Mouse (Mus musculus) G1E (cell line): ENCODE data around the gene Dusp6. TPM values are rescaled to one million over a fixed set of nuclear protein-coding genes. Genes with fewer than 3 reads are reported as not detected.

Source experiments
- ATAC-seq: 2 replicates; pipeline ENCODE4 v1.8.0; 2016; ENCODE audit warnings: mild to moderate bottlenecking; ENCODE audit not compliant: insufficient number of reproducible peaks, poor library complexity, low FRiP score, severe bottlenecking; ENCODE audit errors: extremely low read depth
- DNase-seq: peaks from one replicate; pipeline ENCODE4 v3.0.0; 2012; ENCODE audit warnings: low spot score
- H3K27me3 ChIP-seq: 2 replicates; pipeline ENCODE4 v1.6.1; 2012; ENCODE audit warnings: mild to moderate bottlenecking, low read length, inconsistent platforms; ENCODE audit not compliant: insufficient read depth
- H3K36me3 ChIP-seq: replicated peaks from 2 replicates; pipeline ENCODE3; 2012; ENCODE audit warnings: mild to moderate bottlenecking, inconsistent platforms
- H3K4me1 ChIP-seq: 2 replicates; pipeline ENCODE4 v1.6.1; 2012; ENCODE audit warnings: low read depth, low read length, inconsistent platforms, mixed read lengths; ENCODE audit not compliant: insufficient read depth
- H3K4me3 ChIP-seq: 2 replicates; pipeline ENCODE4 v1.5.1; 2012; ENCODE audit warnings: low read depth, mild to moderate bottlenecking, inconsistent platforms, low read length, moderate library complexity, mixed read lengths
- H3K9me3 ChIP-seq: replicated peaks from 2 replicates; pipeline ENCODE4 v1.6.1; 2012; ENCODE audit warnings: inconsistent platforms
- CTCF ChIP-seq: IDR thresholded peaks from 2 replicates; pipeline ENCODE4 v1.5.1; 2012; ENCODE audit warnings: low read depth, low read length, inconsistent platforms, mixed read lengths
- GATA1 ChIP-seq: IDR thresholded peaks from 2 replicates; pipeline ENCODE4 v1.6.1; 2012; ENCODE audit warnings: borderline replicate concordance, low read length, inconsistent platforms, mixed read lengths
- GATA2 ChIP-seq: IDR thresholded peaks from 2 replicates; pipeline ENCODE4 v1.6.1; 2012; ENCODE audit warnings: low read depth, low read length, inconsistent platforms, borderline replicate concordance
- POLR2AphosphoS5 ChIP-seq: IDR thresholded peaks from 2 replicates; pipeline ENCODE4 v1.6.1; 2012; ENCODE audit warnings: low read depth, low read length, inconsistent platforms; ENCODE audit not compliant: insufficient replicate concordance
- TAL1 ChIP-seq: conservative IDR thresholded peaks from 2 replicates; pipeline ENCODE4 v1.6.1; 2012; ENCODE audit warnings: low read depth, low read length, inconsistent platforms, mixed read lengths
- polyA plus RNA-seq: library from polyadenylated mRNA; stranded (reverse); fragments of >175 nt; gene quantifications from 2 replicates; pipeline ENCODE4 v1.2.3, GENCODE M21; 2012
- total RNA-seq, 2 experiments: library from RNA; stranded (forward) in 1 of 2; stranded (reverse) in 1 of 2; fragments of 200-1000 nt in 1 of 2; fragments of >200 nt in 1 of 2; fragmentation: Nextera tagmentation in 1 of 2; gene quantifications; 2 replicates each; pipeline ENCODE4 v1.2.3; 2014 to 2017

Dusp6 gene
- total and polyA plus RNA-seq, 3 experiments, result 0.27 TPM; not detected in 2

DNA sequence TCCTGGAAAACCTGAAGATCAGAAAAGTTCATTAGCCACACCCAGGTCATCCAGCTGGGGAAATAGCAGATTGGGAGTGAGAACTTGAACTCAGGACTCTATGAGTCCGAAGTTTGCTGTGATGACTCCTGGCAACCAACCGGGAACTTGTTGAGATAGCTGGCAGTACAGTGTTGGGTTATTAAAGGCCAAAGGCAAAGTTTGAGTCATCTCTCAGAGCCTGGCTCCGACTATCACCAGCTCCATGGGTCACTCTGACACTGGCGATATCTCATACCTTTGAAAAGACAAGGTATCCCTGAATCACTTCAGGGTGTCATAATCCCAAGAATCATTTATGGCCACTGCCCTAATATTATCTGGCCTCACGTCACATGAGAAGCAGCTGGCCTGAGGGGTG is 36.2 kb upstream of the Dusp6 start:
- H3K36me3 ChIP-seq, result no peaks in the 10 kb centered on the region
- H3K9me3 ChIP-seq, result peaks cover 5% of the 10 kb centered on the region; the same call in 1 of the 2 replicates
- H3K27me3 ChIP-seq, result no peaks in the 10 kb centered on the region
- no peak for TF ChIP-seq CTCF
- TF ChIP-seq GATA1, result no peak
- no peaks in the 10 kb centered on the region for H3K4me1 ChIP-seq
- no peak for ATAC-seq
- no peak for DNase-seq
- no peak overlapping the region for H3K4me3 ChIP-seq

DNA sequence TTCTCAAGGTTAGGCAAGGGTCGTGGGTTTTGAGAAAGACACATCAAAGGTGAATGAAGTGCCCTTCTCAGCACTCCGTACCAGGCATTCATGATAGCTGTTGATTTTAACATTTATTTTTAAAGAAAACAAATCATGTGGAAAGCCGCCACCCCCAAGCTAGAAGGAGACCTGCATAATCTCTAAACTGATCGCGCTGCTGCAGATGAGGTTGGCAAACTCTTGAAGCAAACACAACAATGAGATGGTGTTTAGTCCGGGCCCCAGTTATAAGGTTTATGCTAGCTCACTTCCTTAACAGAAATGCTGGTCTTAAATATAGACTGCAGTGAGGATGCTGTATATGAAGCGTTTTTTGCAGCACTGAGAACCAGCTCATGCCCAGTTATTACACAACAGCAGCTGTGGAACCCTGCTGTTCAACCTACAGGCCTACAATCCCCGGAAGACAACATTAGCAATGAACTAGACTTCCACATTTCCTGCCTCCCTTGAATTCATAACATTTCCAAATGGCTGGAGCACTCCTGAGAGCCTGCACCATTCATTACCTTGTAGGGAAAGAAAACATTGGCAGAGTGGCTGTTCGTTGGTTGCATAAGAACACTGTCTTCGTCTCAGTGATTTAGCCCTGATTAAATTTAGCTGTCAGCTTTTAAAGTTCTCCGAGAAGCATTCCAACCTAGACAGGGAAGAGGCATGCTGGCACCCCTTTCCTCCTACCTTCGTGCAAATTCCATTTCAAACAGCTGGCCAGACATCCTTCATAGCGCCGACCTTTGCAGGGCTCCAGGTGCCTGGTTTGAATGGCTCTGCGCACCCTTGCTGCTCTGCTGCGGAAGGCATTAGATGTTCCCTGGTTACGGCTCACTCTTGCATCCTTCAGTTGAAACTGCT is 34.8 kb upstream of the Dusp6 start:
- no peak for ATAC-seq
- Histone ChIP-seq H3K4me3 (no peak overlapping the region), H3K27me3 (no peaks in the 10 kb centered on the region), H3K36me3 (no peaks in the 10 kb centered on the region), H3K4me1 (no peaks in the 10 kb centered on the region), H3K9me3 (peaks cover 5% of the 10 kb centered on the region; the same call in 1 of the 2 replicates)
- no peak for DNase-seq
- no peak for TF ChIP-seq GATA2
- no peak for TF ChIP-seq TAL1
- no peak for TF ChIP-seq CTCF
- TF ChIP-seq GATA1, result no peak
- TF ChIP-seq POLR2AphosphoS5, result no peak

DNA sequence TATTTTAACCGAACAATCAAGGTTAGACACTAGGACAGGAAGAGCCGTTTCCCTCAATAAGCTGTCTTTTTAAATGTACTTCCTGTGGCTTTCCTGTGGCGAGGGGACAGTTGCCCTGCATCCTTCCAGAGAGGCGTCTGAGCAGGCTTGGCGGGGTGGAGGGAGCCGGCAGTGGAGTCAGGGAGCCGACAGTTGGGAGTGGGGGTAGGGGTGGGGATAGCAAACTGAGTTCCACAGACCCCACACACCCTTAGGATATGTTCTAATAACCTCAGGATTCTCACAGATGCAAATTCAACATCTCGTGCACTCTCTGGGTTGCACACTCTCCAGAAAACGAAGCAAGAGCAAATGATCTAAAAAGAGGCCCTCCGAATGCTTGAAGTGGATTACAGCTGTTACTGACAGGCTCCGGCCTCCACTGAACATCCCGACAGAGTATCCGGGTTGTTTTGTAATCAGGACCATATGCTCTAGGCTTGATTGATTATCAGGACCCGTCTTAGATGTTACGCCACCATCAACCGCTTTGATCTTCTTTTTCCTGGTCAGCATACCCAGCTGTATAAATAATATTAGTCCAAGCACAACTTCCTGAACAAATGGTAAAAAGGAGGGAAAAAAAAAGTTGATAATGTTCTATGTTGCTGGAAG is 33.9 kb upstream of the Dusp6 start:
- Histone ChIP-seq H3K4me1 (no peaks in the 10 kb centered on the region), H3K36me3 (no peaks in the 10 kb centered on the region), H3K9me3 (peaks cover 5% of the 10 kb centered on the region; the same call in 1 of the 2 replicates), H3K4me3 (no peak overlapping the region), H3K27me3 (no peaks in the 10 kb centered on the region)
- no peak for DNase-seq
- TF ChIP-seq CTCF, result no peak
- no peak for TF ChIP-seq GATA2
- TF ChIP-seq GATA1, result no peak
- TF ChIP-seq TAL1, result no peak
- no peak for TF ChIP-seq POLR2AphosphoS5
- ATAC-seq, result no peak

DNA sequence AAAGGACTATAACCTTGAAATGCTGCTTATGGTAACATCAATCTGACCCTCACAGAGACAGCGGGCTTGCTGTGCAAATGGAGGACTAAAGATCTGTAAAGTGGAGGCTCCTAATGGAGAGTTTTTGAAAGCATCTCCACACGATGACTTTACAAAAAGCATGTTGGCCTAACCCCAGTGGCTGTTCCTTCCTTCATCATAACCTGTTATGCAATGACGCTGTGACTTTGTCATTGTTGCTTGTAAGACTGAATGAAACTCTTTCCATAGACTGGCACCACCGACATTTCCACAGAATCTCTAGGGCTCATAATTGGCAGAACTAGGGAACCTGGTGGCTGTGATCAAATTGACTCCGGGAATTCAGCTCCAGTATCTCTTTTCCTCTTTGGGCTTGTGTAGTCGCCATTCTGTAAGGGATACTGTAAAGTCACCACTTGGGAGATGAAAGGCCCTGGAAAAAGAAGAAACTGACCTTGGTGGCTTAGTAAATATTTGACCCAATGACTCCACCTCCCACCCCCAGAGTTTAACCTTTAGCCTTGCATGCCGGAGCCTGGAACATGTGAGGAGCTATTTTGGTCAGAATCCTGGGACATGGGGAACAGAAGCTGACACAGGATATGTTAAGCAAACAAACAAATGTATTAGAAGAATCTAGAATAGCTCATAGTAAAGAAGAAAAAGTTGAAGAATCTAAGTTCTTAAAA is 30.4 kb upstream of the Dusp6 start:
- Histone ChIP-seq H3K4me1 (no peaks in the 10 kb centered on the region), H3K9me3 (peaks cover 7% of the 10 kb centered on the region; the same call in 1 of the 2 replicates), H3K4me3 (no peak overlapping the region), H3K36me3 (no peaks in the 10 kb centered on the region), H3K27me3 (no peaks in the 10 kb centered on the region)
- ATAC-seq (no peak), DNase-seq (no peak)
- TF ChIP-seq CTCF, result no peak
- no peak for TF ChIP-seq POLR2AphosphoS5
- TF ChIP-seq GATA2, result no peak
- TF ChIP-seq TAL1, result no peak

DNA sequence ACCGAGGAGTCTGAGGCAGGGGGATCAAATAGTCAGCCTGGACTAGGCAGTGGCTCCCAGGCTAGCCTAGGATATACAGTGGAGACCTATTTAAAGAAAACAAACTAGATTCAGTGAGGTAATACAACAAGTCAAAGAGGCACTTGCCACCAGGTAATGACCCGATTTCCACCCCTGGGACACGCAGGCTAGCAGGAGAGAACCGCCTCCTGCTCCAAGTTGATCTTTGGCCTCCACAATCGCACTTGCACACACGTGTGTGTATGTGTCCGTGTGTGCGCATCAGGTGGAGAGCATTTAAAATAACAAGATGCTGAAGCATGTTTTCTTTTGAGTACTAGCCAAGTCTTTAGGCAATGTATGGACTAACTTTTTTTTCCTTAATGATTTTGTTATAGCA is 28.7 kb upstream of the Dusp6 start:
- Histone ChIP-seq H3K9me3 (peaks cover 2% of the 10 kb centered on the region; the same call in 1 of the 2 replicates), H3K27me3 (no peaks in the 10 kb centered on the region), H3K4me3 (no peak overlapping the region), H3K4me1 (no peaks in the 10 kb centered on the region), H3K36me3 (no peaks in the 10 kb centered on the region)
- ATAC-seq (no peak), DNase-seq (no peak)
- TF ChIP-seq GATA1 (no peak), GATA2 (no peak), CTCF (no peak), POLR2AphosphoS5 (no peak), TAL1 (no peak)

DNA sequence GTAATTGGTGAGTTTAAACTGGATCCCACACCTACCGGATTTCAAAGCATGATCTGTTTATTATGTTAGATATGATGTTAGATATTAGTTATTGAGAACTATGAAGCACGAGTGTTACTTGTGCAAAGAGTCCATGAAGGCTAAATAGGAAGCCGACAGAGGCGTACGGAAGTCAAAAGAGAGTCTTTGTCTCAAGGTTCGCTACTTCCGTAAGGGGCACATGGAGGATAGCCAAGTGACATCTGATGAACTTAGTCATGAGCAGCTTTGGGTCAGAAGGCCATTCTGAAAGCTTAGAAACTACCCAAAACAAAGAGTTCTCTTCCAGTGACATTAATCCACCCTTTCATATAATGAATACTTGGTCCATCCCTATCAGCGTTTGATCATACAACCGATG is 27.9 kb upstream of the Dusp6 start:
- no peak overlapping the region for H3K4me3 ChIP-seq
- H3K9me3 ChIP-seq, result peaks cover 2% of the 10 kb centered on the region; the same call in 1 of the 2 replicates
- no peaks in the 10 kb centered on the region for H3K27me3 ChIP-seq
- no peaks in the 10 kb centered on the region for H3K36me3 ChIP-seq
- ATAC-seq (no peak), DNase-seq (no peak)
- no peaks in the 10 kb centered on the region for H3K4me1 ChIP-seq
- no peak for TF ChIP-seq GATA2
- TF ChIP-seq POLR2AphosphoS5, result no peak
- TF ChIP-seq CTCF, result no peak
- TF ChIP-seq GATA1, result no peak
- TF ChIP-seq TAL1, result no peak
